Mouse (Mus musculus) midbrain, embryonic 14.5 days (tissue): ENCODE measurements at regions not wholly inside any gene's neighbourhood (a gene's known extent, or its start where the extent isn't known, plus 50 kb on each side); places are given as distances from the start of the nearest gene placed in this dataset.

Experiments
- ATAC-seq: fragments of 200-750 bp; cut with Nextera tagmentation; 2 replicates; pipeline ENCODE4 v1.8.0; 2017; ENCODE audit warnings: moderate number of reproducible peaks, moderate library complexity; ENCODE audit not compliant: low FRiP score, low TSS enrichment
- DNase-seq: peaks from one replicate; pipeline ENCODE4 v3.0.0-alpha.2; 2015
- H3K27ac ChIP-seq: fragments of 300-500 bp; sonication (generic); replicated peaks from 2 replicates; pipeline ENCODE4 v1.5.1; 2014; ENCODE audit warnings: mild to moderate bottlenecking, low read depth, low read length, moderate library complexity
- H3K27me3 ChIP-seq: fragments of 300-500 bp; sonication (generic); 2 replicates; pipeline ENCODE4 v1.6.1; 2014; ENCODE audit warnings: low read length, control low read depth, mixed read lengths; ENCODE audit not compliant: control insufficient read depth, insufficient read depth
- H3K36me3 ChIP-seq: fragments of 300-500 bp; sonication (generic); 2 replicates; pipeline ENCODE4 v1.6.1; 2014; ENCODE audit warnings: low read length, control low read depth; ENCODE audit not compliant: control insufficient read depth, insufficient read depth
- H3K4me1 ChIP-seq: fragments of 300-500 bp; sonication (generic); 2 replicates; pipeline ENCODE4 v1.6.1; 2014; ENCODE audit warnings: mild to moderate bottlenecking, antibody characterized with exemption, low read length, control low read depth; ENCODE audit not compliant: control insufficient read depth, insufficient read depth
- H3K4me2 ChIP-seq: fragments of 300-500 bp; sonication (generic); 2 replicates; pipeline ENCODE4 v1.6.1; 2014; ENCODE audit warnings: mild to moderate bottlenecking, low read length, moderate library complexity
- H3K4me3 ChIP-seq: fragments of 300-500 bp; sonication (generic); replicated peaks from 2 replicates; pipeline ENCODE4 v1.5.1; 2014; ENCODE audit warnings: low read depth, low read length
- H3K9ac ChIP-seq: fragments of 300-500 bp; sonication (generic); replicated peaks from 2 replicates; pipeline ENCODE4 v1.6.1; 2014; ENCODE audit warnings: mild to moderate bottlenecking, low read length, moderate library complexity
- H3K9me3 ChIP-seq: fragments of 300-500 bp; sonication (generic); 2 replicates; pipeline ENCODE4 v1.6.1; 2016; ENCODE audit warnings: low read length, control low read depth, mixed read lengths; ENCODE audit not compliant: control insufficient read depth
- WGBS: fragments of 180-500 bp; shearing (Covaris S2); extraction: QIAGEN DNeasy Blood & Tissue Kit; methylation state at CpG from one replicate; pipeline ENCODE4 v1.1.7; 2014; 5-methylcytosine and 5-hydroxymethylcytosine counted together

DNA sequence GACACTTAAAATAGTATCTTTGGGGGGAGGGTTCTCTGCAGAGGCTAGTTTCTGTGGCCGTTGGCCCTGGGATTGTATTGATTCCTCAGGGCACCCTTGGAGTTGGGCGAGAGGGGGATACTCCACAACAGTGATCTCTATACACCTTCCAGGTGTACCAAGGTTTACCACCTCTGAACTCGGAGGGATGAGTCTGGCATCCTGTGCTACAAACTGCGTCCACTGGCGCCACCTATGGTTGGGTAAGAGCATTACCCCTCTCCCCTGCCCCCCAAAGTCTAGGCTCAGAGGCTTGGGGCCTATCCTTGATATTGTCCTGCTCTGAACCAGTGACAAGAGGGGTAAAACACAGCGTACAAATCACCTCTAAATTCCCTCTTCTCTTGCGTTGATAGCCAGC is 62.2 kb downstream of the Gm17728 start:
- DNase-seq = no peak
- no peaks in the 10 kb centered on the region for H3K36me3 ChIP-seq
- no peak for ATAC-seq
- no peaks in the 10 kb centered on the region for H3K9me3 ChIP-seq
- H3K4me3 ChIP-seq = no peak overlapping the region
- no peak overlapping the region for H3K27ac ChIP-seq
- H3K9ac ChIP-seq = no peak overlapping the region
- no peak overlapping the region for H3K4me2 ChIP-seq
- WGBS = 72% methylated on average over 7 of the region's 7 CpGs
- no peaks in the 10 kb centered on the region for H3K4me1 ChIP-seq
- H3K27me3 ChIP-seq = no peaks in the 10 kb centered on the region

- WGBS = 79% methylated on average over 12 of the region's 12 CpGs
- H3K4me2 ChIP-seq = no peak overlapping the region
Measured at GRCm38 (mm10) chr17:9484566-9484965, 62.7 kb downstream of the Gm17728 start.

DNA sequence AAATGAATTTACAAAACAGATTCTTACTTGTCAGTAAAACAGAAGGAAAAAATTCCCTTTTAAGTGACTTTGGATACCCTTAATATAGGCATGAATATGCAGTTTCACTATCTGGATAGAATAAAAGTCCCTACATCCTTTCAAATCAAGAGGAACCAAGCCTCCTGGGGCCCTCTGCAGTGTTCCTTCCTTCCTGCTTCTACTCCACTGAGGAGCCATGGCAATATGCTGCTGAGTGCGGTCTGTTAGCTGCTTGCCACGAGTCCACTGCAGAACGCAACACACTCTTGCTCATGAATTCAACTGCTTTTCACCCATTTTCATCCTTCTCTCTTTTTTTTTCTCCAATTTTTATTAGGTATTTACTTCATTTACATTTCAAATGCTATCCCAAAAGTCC is 107.5 kb downstream of the Gm17728 start:
- WGBS = 76% methylated on average over 3 of the region's 3 CpGs
- Histone ChIP-seq H3K4me2 (no peak overlapping the region), H3K9me3 (no peaks in the 10 kb centered on the region)

More at GRCm38 (mm10) chr17:9484566-9484965, 62.7 kb downstream of the Gm17728 start:
- no peak for DNase-seq
- H3K4me1 ChIP-seq = no peaks in the 10 kb centered on the region
- no peaks in the 10 kb centered on the region for H3K36me3 ChIP-seq
- H3K9me3 ChIP-seq = no peaks in the 10 kb centered on the region
- H3K27me3 ChIP-seq = no peaks in the 10 kb centered on the region
- no peak for ATAC-seq
- H3K4me3 ChIP-seq = no peak overlapping the region
- H3K27ac ChIP-seq = no peak overlapping the region
- H3K9ac ChIP-seq = no peak overlapping the region

DNA sequence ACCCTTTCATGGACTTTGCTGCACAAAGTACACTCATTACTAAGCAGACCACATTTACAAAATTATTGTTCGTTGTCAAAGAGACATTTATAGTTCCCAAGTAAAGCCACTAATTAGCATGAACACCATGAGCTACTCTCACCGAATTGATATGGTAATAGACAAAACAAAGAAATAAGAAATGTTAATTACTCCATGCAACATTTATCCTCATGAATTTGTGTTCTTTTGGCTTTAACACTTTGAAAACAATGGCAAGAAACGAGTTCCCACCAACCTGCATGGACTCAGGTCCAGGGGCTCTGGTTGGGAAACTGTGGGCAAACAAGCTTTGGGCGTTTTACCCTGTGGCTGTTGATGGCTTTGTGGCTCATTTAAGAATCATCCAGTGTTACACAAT is 114.2 kb downstream of the Gm17728 start:
- Histone ChIP-seq H3K27me3 (no peaks in the 10 kb centered on the region), H3K4me2 (no peak overlapping the region), H3K9me3 (no peaks in the 10 kb centered on the region), H3K27ac (no peak overlapping the region), H3K9ac (no peak overlapping the region), H3K4me1 (peaks cover 7% of the 10 kb centered on the region; the same call in 1 of the 2 replicates), H3K36me3 (no peaks in the 10 kb centered on the region), H3K4me3 (no peak overlapping the region)
- 26% methylated on average over 4 of the region's 4 CpGs for WGBS
- DNase-seq (peak; percentile 20), ATAC-seq (no peak)

More for the DNA sequence above, 107.5 kb downstream of the Gm17728 start:
- DNase-seq (no peak), ATAC-seq (no peak)
- no peaks in the 10 kb centered on the region for H3K4me1 ChIP-seq
- no peak overlapping the region for H3K27ac ChIP-seq
- no peak overlapping the region for H3K9ac ChIP-seq
- H3K27me3 ChIP-seq = no peaks in the 10 kb centered on the region
- no peaks in the 10 kb centered on the region for H3K36me3 ChIP-seq
- H3K4me3 ChIP-seq = no peak overlapping the region

DNA sequence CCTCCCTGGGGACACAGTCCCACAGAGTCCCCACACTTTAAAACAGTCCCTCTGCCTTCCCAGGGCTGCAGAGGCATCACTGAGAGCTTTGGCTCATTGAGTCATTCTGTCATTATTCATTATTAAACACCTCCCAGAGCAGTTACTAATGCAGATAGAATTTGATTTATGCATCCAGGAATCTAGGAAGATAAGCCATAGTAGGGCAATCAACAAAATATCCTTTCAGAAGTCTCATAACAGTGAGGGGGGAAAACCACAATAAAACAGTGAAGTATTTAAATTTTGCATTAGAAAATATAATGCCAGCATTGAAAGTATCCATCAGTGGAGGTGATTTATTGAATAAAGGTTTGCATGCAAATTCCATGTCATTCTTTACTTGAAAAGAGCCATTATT is 116.5 kb downstream of the Gm17728 start:
- Histone ChIP-seq H3K27me3 (no peaks in the 10 kb centered on the region), H3K9me3 (no peaks in the 10 kb centered on the region), H3K27ac (no peak overlapping the region), H3K4me2 (no peak overlapping the region), H3K4me1 (peaks cover 7% of the 10 kb centered on the region; the same call in 1 of the 2 replicates), H3K4me3 (no peak overlapping the region), H3K9ac (no peak overlapping the region), H3K36me3 (no peaks in the 10 kb centered on the region)
- ATAC-seq (no peak), DNase-seq (peak; percentile 7)

DNA sequence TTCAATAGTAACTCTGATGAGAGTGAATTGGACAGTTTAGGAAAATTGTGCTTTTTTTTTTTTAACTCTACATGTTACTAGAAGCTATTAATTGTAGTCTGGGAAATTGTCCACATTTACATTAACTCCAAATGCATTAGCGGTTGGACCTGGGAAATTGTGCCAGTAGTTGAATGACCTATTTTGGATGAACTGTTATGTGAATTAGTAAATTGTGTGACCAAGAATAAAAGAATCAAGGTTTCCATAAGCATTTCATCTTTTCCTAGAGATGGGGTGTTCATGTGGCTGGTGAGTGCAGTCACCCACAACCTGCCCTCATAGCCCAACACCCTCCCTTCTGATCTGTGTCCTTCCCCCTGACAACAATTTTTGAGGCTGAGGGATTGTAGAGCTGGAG is 118.3 kb downstream of the Gm17728 start:
- WGBS = 98% methylated on average over 1 of the region's 1 CpGs
- Histone ChIP-seq H3K27ac (no peak overlapping the region), H3K36me3 (no peaks in the 10 kb centered on the region), H3K4me3 (no peak overlapping the region), H3K4me1 (peaks cover 7% of the 10 kb centered on the region; the same call in 1 of the 2 replicates), H3K9ac (no peak overlapping the region), H3K4me2 (no peak overlapping the region), H3K9me3 (no peaks in the 10 kb centered on the region), H3K27me3 (no peaks in the 10 kb centered on the region)
- no peak for ATAC-seq
- no peak for DNase-seq

DNA sequence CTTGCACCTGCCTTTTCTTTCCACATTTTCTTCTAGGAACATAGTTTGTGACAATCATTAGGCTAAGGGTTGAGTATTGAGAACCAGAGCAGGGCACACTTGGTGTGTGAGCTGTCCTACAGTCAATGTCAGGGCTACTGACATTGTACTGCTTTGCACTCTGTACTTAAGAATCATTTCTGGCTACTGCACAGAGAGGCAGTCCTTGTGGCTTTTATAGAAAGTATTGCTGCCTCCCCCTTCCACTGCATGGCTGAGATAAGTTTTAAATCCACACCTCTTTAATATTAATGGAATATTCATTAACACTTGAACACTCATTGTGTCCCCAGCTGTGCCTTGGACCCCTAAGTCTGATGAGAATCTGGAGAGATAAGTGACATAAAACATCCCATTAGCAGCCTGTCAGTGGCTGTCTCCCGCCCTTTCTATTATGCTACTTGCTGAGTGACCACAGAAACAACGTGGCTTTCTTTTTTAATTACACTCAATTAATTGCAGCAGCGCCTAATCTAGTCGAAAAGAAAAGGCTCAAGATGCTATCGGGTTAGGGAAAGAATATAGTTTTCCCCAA is 121.5 kb downstream of the Gm17728 start:
- H3K9ac ChIP-seq = no peak overlapping the region
- DNase-seq (peak; percentile 47), ATAC-seq (no peak; the same call in 1 of the 2 replicates)
- WGBS = 35% methylated on average over 5 of the region's 5 CpGs
- no peaks in the 10 kb centered on the region for H3K4me1 ChIP-seq
- H3K4me2 ChIP-seq = no peak overlapping the region
- H3K27me3 ChIP-seq = no peaks in the 10 kb centered on the region
- H3K27ac ChIP-seq = no peak overlapping the region
- no peaks in the 10 kb centered on the region for H3K36me3 ChIP-seq
- H3K4me3 ChIP-seq = no peak overlapping the region
- no peaks in the 10 kb centered on the region for H3K9me3 ChIP-seq

GRCm38 (mm10) chr17:9557544-9557943 is 112.0 kb downstream of the Pabpc6 start:
- no peaks in the 10 kb centered on the region for H3K9me3 ChIP-seq
- 92% methylated on average over 4 of the region's 4 CpGs for WGBS
- no peak overlapping the region for H3K4me3 ChIP-seq
- no peak overlapping the region for H3K4me2 ChIP-seq
- H3K27me3 ChIP-seq = no peaks in the 10 kb centered on the region
- no peak overlapping the region for H3K27ac ChIP-seq
- no peak for ATAC-seq
- no peak for DNase-seq
- no peaks in the 10 kb centered on the region for H3K36me3 ChIP-seq
- no peak overlapping the region for H3K9ac ChIP-seq
- no peaks in the 10 kb centered on the region for H3K4me1 ChIP-seq

- H3K4me2 ChIP-seq = no peak overlapping the region
- no peaks in the 10 kb centered on the region for H3K36me3 ChIP-seq
- no peaks in the 10 kb centered on the region for H3K9me3 ChIP-seq
- no peak overlapping the region for H3K27ac ChIP-seq
- H3K4me3 ChIP-seq = no peak overlapping the region
- H3K27me3 ChIP-seq = no peaks in the 10 kb centered on the region
- 72% methylated on average over 6 of the region's 6 CpGs for WGBS
- DNase-seq (peak; percentile 8), ATAC-seq (no peak)
- no peak overlapping the region for H3K9ac ChIP-seq
- H3K4me1 ChIP-seq = no peaks in the 10 kb centered on the region
Measured at GRCm38 (mm10) chr17:9566846-9567245, 102.7 kb downstream of the Pabpc6 start.
